Mouse (Mus musculus): ENCODE data around the gene Snrpa. TPM values are rescaled to one million over a fixed set of nuclear protein-coding genes. Genes with fewer than 3 reads are reported as not detected.

The Snrpa gene
- polyA plus RNA-seq, 1 experiment from 2014 or later, result 305 TPM

DNA sequence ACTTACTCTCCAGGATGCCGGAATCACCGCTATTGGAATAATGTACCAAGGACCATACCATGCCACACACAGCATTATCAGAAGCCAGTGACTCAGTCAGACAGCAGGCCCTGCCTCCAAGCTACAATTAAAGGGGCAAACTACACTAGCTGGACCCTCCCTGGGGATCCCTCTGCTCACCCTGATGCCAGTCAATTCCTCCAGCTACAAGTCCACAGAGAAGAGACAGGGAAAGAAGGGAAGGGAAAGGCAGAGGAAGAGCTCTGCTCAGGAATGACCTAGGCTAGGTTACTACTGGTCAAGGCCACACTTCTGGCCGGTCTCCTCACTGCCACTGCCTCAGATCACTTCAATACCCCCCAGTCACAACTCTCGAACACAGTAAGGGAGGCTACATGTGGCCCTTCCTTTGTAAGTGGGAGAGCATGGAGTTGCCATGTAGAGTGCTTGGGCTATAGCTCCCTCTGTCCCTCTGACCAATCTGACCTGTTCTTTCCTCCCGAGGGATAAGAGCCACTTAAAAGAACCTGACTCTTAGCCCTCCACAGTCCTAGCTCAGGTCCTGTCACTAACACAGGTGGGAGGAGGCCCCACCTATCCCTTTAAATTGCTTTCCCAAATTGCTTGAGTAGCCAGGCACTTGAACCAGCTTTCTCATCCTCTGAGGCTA, 33.2 kb downstream of the Snrpa start:
- 75% methylated on average over 5 of the region's 5 CpGs for WGBS
- Histone ChIP-seq H3K36me3 (ENCODE audit: insufficient read depth, low read length) (peaks cover 39% of the 10 kb centered on the region), H3K9ac (replicated peaks; ENCODE audit: low read length) (peak overlapping the region; percentile 46), H3K9me3 (ENCODE audit: low read length) (no peaks in the 10 kb centered on the region), H3K4me2 (replicated peaks; ENCODE audit: low read depth, low read length) (peak overlapping the region; percentile 80), H3K4me3 (ENCODE audit: low read length) (peak overlapping the region; percentile 76; the same call in 1 of the 2 replicates), H3K27ac (ENCODE audit: low read length) (no peak overlapping the region), H3K4me1 (ENCODE audit: insufficient read depth, low read length) (peaks cover 62% of the 10 kb centered on the region), H3K27me3 (ENCODE audit: insufficient read depth, low read length) (no peaks in the 10 kb centered on the region)
- no peak for ATAC-seq (ENCODE audit: low FRiP score, low TSS enrichment)

DNA sequence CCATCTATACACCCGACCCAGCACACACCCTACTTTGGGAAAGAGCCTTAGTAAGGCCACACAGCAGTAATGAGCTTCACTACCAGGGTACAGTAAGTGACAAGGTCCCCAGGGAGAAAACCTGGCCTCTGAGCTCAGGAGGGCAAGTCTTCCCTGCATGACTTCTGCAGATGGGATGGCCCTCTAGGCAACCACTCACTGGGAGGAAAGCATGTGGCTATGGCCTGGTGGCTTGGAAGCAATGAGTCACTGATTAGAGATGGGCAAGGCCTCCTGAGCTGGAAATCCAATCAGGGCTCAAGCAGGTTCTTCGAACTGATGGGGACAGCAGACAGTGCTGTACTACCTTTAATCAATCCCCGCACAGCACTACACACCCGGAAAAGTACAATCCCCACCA, 34.3 kb downstream of the Snrpa start:
- Histone ChIP-seq H3K9me3 (ENCODE audit: low read length) (no peaks in the 10 kb centered on the region), H3K4me1 (ENCODE audit: insufficient read depth, low read length) (peaks cover 58% of the 10 kb centered on the region), H3K4me3 (ENCODE audit: low read length) (no peak overlapping the region), H3K27ac (ENCODE audit: low read length) (no peak overlapping the region), H3K9ac (replicated peaks; ENCODE audit: low read length) (peak overlapping the region; percentile 31), H3K36me3 (ENCODE audit: insufficient read depth, low read length) (peaks cover 46% of the 10 kb centered on the region), H3K4me2 (replicated peaks; ENCODE audit: low read depth, low read length) (no peak overlapping the region), H3K27me3 (ENCODE audit: insufficient read depth, low read length) (no peaks in the 10 kb centered on the region)
- no peak for ATAC-seq (ENCODE audit: low FRiP score, low TSS enrichment)
- 83% methylated on average over 4 of the region's 4 CpGs for WGBS

DNA sequence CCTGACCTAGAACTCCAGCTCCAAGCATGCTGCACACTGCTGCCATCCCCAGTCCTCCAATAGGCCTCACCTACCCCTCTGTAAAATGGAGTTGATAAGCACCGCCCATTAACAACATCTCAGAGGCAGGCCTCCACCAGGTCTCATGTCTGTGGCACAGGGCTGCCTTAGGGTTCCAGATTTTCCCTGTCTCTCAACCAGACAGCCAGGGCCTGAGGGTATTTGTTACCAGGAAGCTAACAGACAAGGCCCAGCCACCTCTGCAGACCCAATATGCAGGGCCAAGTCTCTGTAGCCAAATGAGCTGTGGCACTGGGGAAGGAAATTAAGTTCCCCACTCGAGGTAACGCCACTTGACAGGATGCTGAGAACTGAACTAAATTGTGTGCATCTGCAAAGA, 35.1 kb downstream of the Snrpa start:
- WGBS, result 86% methylated on average over 3 of the region's 3 CpGs
- Histone ChIP-seq H3K4me3 (ENCODE audit: low read length) (no peak overlapping the region), H3K27ac (ENCODE audit: low read length) (no peak overlapping the region), H3K4me1 (ENCODE audit: insufficient read depth, low read length) (peaks cover 58% of the 10 kb centered on the region), H3K36me3 (ENCODE audit: insufficient read depth, low read length) (peaks cover 46% of the 10 kb centered on the region), H3K4me2 (replicated peaks; ENCODE audit: low read depth, low read length) (no peak overlapping the region), H3K9ac (replicated peaks; ENCODE audit: low read length) (no peak overlapping the region), H3K9me3 (ENCODE audit: low read length) (no peaks in the 10 kb centered on the region), H3K27me3 (ENCODE audit: insufficient read depth, low read length) (no peaks in the 10 kb centered on the region)
- ATAC-seq (ENCODE audit: low FRiP score, low TSS enrichment), result no peak

DNA sequence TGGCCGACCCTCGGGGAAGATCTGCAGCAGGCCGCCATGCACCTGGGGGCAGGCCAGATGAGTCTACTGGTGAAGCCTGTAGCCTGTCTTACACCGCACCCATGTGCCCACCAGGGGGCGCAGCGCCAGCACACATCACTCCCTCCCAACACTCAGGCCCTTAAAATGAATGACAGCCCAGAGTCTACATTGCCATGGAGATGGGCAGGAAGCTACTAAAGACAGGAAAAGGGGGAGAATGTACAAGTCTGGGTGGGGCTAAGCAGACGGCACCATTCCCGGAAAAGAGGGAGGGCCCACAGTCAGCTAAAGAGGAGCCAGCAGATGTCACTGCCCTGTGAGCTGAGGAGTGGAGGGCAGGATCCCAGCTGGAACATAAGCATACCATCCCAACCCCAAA, 36.2 kb downstream of the Snrpa start:
- Histone ChIP-seq H3K9ac (replicated peaks; ENCODE audit: low read length) (0 out of 2 replicates have a peak overlapping the region, but pooled peaks have one; percentile 2), H3K9me3 (ENCODE audit: low read length) (no peaks in the 10 kb centered on the region), H3K4me3 (ENCODE audit: low read length) (no peak overlapping the region), H3K4me2 (replicated peaks; ENCODE audit: low read depth, low read length) (0 out of 2 replicates have a peak overlapping the region, but pooled peaks have one; percentile 18), H3K4me1 (ENCODE audit: insufficient read depth, low read length) (peaks cover 49% of the 10 kb centered on the region), H3K27me3 (ENCODE audit: insufficient read depth, low read length) (no peaks in the 10 kb centered on the region), H3K36me3 (ENCODE audit: insufficient read depth, low read length) (peaks cover 41% of the 10 kb centered on the region), H3K27ac (ENCODE audit: low read length) (0 out of 2 replicates have a peak overlapping the region, but pooled peaks have one; percentile 13)
- WGBS, result 11% methylated on average over 8 of the region's 8 CpGs
- ATAC-seq (ENCODE audit: low FRiP score, low TSS enrichment), result peak; percentile 93

DNA sequence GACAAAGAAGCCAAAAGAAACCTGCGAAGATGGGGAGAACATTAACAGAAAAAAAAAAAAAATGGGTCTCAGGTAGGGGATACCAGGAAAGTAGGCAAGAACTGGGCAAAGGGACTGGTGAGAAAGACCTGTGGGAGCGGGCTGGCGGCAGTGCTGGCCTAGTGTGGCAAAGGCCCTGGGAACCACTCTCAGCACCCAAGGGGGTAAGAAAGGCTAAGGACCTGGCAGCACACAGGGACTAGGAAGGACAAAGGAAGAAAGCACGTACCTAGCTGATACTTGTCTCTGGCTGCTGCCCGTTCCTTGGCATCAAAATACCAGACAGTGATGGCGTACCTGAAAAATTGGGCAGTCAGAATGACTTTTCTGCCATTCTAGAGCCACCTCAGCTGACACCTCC, 36.8 kb downstream of the Snrpa start:
- Histone ChIP-seq H3K4me3 (ENCODE audit: low read length) (no peak overlapping the region), H3K4me1 (ENCODE audit: insufficient read depth, low read length) (peaks cover 43% of the 10 kb centered on the region), H3K9ac (replicated peaks; ENCODE audit: low read length) (no peak overlapping the region), H3K9me3 (ENCODE audit: low read length) (no peaks in the 10 kb centered on the region), H3K36me3 (ENCODE audit: insufficient read depth, low read length) (peaks cover 35% of the 10 kb centered on the region), H3K4me2 (replicated peaks; ENCODE audit: low read depth, low read length) (no peak overlapping the region), H3K27ac (ENCODE audit: low read length) (no peak overlapping the region), H3K27me3 (ENCODE audit: insufficient read depth, low read length) (no peaks in the 10 kb centered on the region)
- no peak for ATAC-seq (ENCODE audit: low FRiP score, low TSS enrichment)
- 96% methylated on average over 6 of the region's 6 CpGs for WGBS

DNA sequence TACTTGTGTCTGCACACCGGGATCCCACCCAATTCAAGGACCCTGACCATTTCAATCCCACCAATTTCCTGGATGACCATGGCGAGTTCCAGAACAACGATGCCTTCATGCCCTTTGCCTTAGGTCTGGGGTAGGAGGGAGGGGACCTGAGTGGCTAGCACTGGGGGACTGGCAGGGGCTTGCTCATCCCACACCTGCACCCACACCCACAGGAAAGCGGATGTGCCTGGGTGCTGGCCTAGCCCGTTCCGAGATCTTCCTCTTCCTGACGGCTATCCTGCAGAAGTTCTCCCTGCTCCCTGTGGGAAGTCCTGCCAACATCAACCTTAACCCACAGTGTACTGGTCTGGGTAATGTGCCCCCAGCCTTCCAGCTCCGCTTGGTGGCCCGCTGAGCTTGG, 37.9 kb downstream of the Snrpa start:
- Histone ChIP-seq H3K9ac (replicated peaks; ENCODE audit: low read length) (no peak overlapping the region), H3K4me1 (ENCODE audit: insufficient read depth, low read length) (peaks cover 34% of the 10 kb centered on the region), H3K9me3 (ENCODE audit: low read length) (no peaks in the 10 kb centered on the region), H3K27ac (ENCODE audit: low read length) (no peak overlapping the region), H3K4me2 (replicated peaks; ENCODE audit: low read depth, low read length) (no peak overlapping the region), H3K27me3 (ENCODE audit: insufficient read depth, low read length) (no peaks in the 10 kb centered on the region), H3K4me3 (ENCODE audit: low read length) (no peak overlapping the region), H3K36me3 (ENCODE audit: insufficient read depth, low read length) (peaks cover 35% of the 10 kb centered on the region)
- WGBS, result 97% methylated on average over 9 of the region's 9 CpGs
- no peak for ATAC-seq (ENCODE audit: low FRiP score, low TSS enrichment)

DNA sequence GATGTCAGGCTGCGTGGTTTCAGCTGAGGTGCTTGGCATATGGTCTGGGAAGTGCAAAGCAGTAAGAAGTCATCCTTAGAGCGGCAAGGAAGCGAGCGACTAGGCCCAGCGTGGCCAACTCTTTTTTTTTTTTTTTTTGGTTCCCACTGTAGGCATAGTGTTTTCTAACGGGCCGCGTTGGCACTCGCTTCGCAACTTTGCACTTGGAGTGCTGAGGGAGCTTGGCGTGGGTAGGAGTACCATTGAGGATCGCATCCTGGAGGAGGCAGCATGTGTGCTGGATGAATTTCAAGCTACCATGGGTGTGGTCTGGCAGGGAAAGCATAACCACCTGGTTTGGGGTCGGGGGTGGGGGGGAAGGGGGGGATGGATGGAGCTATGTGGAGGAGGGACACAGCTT, 40.1 kb downstream of the Snrpa start:
- Histone ChIP-seq H3K4me2 (replicated peaks; ENCODE audit: low read depth, low read length) (no peak overlapping the region), H3K9ac (replicated peaks; ENCODE audit: low read length) (no peak overlapping the region), H3K36me3 (ENCODE audit: insufficient read depth, low read length) (peaks cover 25% of the 10 kb centered on the region), H3K27ac (ENCODE audit: low read length) (no peak overlapping the region), H3K4me3 (ENCODE audit: low read length) (no peak overlapping the region), H3K9me3 (ENCODE audit: low read length) (no peaks in the 10 kb centered on the region), H3K27me3 (ENCODE audit: insufficient read depth, low read length) (no peaks in the 10 kb centered on the region), H3K4me1 (ENCODE audit: insufficient read depth, low read length) (peaks cover 13% of the 10 kb centered on the region)
- ATAC-seq (ENCODE audit: low FRiP score, low TSS enrichment), result no peak
- 82% methylated on average over 13 of the region's 13 CpGs for WGBS

DNA sequence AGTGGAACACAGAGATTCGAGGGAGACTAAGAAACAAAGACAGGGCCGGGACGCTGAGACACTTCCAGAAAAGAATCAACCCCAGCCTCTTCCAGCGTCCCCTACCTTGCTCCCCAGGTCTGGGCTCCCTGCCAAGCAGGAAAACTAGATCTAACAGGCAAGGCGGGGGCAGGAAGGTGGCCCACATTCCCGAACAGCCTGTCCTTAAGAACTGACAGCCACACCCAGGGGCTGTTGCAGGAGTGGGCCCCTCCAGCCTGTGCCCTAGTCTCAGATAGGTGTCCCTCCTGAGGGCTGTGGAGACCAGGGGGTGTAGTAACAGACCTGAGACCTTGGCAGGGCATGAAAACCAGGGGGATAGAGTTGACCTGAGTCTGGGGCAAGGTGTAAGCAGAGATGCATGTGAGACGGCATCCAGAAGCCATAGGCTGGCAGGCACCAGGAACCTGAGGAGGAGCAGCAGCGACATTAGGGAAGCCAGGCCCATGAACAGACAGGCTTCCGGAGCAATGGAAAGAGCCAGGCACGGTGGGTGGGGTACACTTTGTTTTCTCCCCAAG, 42.8 kb downstream of the Snrpa start, which contains the start of gene Cyp2t4:
Gene Cyp2t4, plus strand, starts transcription at position 510 of the 560 bp plus-strand sequence.
- Histone ChIP-seq H3K27me3 (ENCODE audit: insufficient read depth, low read length) (no peaks in the 10 kb centered on the region), H3K4me1 (ENCODE audit: insufficient read depth, low read length) (0 out of 2 replicates have a peak, but pooled peaks cover 2% of the 10 kb centered on the region), H3K4me2 (replicated peaks; ENCODE audit: low read depth, low read length) (no peak within 1 kb of the TSS), H3K9ac (replicated peaks; ENCODE audit: low read length) (0 out of 2 replicates have a peak within 1 kb of the TSS, but pooled peaks have one; percentile 26), H3K9me3 (ENCODE audit: low read length) (no peaks in the 10 kb centered on the region), H3K27ac (ENCODE audit: low read length) (peak within 1 kb of the TSS; percentile 43), H3K36me3 (ENCODE audit: insufficient read depth, low read length) (peaks cover 11% of the 10 kb centered on the region), H3K4me3 (ENCODE audit: low read length) (no peak within 1 kb of the TSS)
- 0 out of 2 replicates have a peak, but pooled peaks have one; percentile 44 for ATAC-seq (ENCODE audit: low FRiP score, low TSS enrichment)
- WGBS, result 64% methylated on average over 10 of the region's 10 CpGs
